Mouse (Mus musculus): ENCODE measurements around the gene Tbl2. TPM values are rescaled to one million over a fixed set of nuclear protein-coding genes. Genes with fewer than 3 reads are reported as not detected.

Tbl2 gene
- polyA plus RNA-seq, 2 experiments = 5.5 to 10.2 TPM

DNA sequence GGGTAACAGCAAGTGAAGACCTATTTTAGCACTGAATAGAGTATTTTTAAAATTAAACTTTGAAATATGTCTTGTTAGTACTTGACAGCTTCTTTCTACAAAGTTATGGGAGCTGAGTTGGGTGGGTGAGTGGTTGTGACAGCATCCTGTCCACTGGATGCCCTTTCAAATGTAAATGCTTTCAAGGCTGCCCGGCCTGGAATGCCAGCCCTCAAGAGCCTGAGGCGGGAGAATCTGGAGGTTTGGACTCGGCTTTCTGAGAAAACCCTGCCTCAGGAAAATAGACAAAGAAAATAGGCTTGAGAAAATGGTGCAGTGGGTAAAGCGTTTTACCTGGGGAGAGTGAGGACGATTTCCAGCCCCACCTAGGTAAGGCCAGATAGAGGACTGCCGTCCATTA, 32.3 kb downstream of the Tbl2 start:
- Histone ChIP-seq H3K9ac (replicated peaks) (no peak overlapping the region), H3K27me3 (ENCODE audit: control insufficient read depth, insufficient read depth, low read length) (no peaks in the 10 kb centered on the region), H3K27ac (no peak overlapping the region), H3K36me3 (replicated peaks; ENCODE audit: control insufficient read depth, insufficient read depth, low read depth) (peaks cover 36% of the 10 kb centered on the region), H3K4me3 (ENCODE audit: insufficient read depth in 1 of 2, low read depth in 2 of 2, low read length in 2 of 2) (no peak overlapping the region), H3K4me1 (replicated peaks; ENCODE audit: control insufficient read depth in 2 of 2, insufficient read depth in 2 of 2, low read length in 1 of 2) (peaks cover 6% of the 10 kb centered on the region in 2 experiments), H3K9me3 (ENCODE audit: control insufficient read depth, low read length) (no peaks in the 10 kb centered on the region), H3K4me2 (ENCODE audit: low read depth) (no peak overlapping the region)
- ATAC-seq (ENCODE audit: insufficient read depth) = no peak
- DNase-seq (ENCODE audit: low read depth in 3 of 3, low spot score in 3 of 3) = no peak
- TF ChIP-seq EP300 (IDR thresholded peaks at IDR 0.05; ENCODE audit: low read depth) = no peak
- no peak for TF ChIP-seq CTCF (IDR thresholded peaks at IDR 0.05; ENCODE audit: low read depth)
- WGBS (ENCODE audit: insufficient replicate concordance) = 84% methylated on average over 6 of the region's 6 CpGs

DNA sequence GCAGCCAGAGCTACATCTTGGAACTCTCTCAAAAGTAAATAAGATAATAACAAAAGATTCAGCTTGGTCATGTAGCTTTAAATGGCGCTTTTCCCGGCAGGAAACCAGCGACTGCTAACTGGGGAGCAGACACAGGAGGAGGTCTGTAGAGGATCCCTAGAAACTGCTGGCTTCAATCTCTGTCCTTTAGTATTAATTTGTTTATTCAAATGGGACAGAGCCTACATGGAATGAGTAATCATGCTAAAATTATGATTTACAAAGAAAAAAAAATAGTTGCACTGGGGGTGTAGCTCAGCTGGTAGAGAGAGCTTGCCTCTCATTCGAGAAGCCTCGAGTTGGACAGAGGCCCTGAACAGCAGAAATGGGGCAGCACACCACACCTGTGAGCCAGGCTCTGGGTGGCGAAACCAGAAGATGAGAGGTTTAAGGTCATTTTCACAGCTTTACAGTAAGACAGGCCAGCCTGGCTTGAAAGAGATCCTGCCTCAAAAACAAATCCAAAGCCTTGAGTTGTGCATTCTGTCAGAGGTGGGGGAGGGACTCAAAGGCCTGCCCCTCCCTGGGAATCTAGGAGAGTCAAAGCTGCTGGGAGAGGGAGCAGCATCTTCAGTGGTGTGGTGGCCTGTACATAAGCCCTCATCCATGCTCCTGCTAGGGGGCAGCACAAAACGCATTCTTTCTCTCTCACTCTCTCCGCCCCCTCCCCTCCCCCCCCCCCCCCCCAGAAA, 33.8 kb downstream of the Tbl2 start:
- H3K27me3 ChIP-seq (ENCODE audit: control insufficient read depth, insufficient read depth, low read length) = no peaks in the 10 kb centered on the region
- H3K4me1 ChIP-seq (replicated peaks; ENCODE audit: control insufficient read depth in 2 of 2, insufficient read depth in 2 of 2, low read length in 1 of 2) = peaks cover 6% of the 10 kb centered on the region in 2 experiments
- no peak overlapping the region for H3K9ac ChIP-seq (replicated peaks)
- H3K4me2 ChIP-seq (ENCODE audit: low read depth) = no peak overlapping the region
- ATAC-seq (ENCODE audit: insufficient read depth) (no peak), DNase-seq (ENCODE audit: low read depth in 3 of 3, low spot score in 3 of 3) (no peak)
- TF ChIP-seq CTCF (IDR thresholded peaks at IDR 0.05; ENCODE audit: low read depth) (peak; percentile 23), EP300 (IDR thresholded peaks at IDR 0.05; ENCODE audit: low read depth) (no peak)
- H3K27ac ChIP-seq = no peak overlapping the region
- 52% methylated on average over 8 of the region's 8 CpGs for WGBS (ENCODE audit: insufficient replicate concordance)
- no peaks in the 10 kb centered on the region for H3K9me3 ChIP-seq (ENCODE audit: control insufficient read depth, low read length)
- H3K36me3 ChIP-seq (replicated peaks; ENCODE audit: control insufficient read depth, insufficient read depth, low read depth) = peaks cover 27% of the 10 kb centered on the region
- H3K4me3 ChIP-seq (ENCODE audit: insufficient read depth in 1 of 2, low read depth in 2 of 2, low read length in 2 of 2) = no peak overlapping the region

DNA sequence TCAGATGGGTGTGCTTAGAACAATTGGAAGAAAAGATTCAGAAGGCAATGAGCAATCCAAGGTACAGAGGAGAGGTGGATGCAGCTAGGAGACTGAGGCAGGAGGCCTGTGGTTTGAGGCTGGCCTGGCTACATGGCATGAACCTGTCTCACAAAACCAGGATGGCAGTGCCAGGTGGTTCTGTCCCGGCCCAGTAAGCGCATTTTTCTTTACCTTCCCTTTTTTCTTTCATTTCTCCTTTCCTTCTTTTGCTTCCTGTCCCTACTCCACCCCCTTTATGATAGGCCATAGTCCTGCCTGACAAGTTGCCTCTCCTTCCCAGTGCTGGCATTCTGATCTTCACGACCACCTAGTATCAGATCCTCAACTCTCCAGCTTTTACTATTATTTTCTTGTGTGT, 35.6 kb downstream of the Tbl2 start:
- DNase-seq (ENCODE audit: low read depth in 3 of 3, low spot score in 3 of 3) = no peak
- Histone ChIP-seq H3K4me1 (replicated peaks; ENCODE audit: control insufficient read depth in 2 of 2, insufficient read depth in 2 of 2, low read length in 1 of 2) (peaks cover 12 to 15% of the 10 kb centered on the region in 2 experiments), H3K36me3 (replicated peaks; ENCODE audit: control insufficient read depth, insufficient read depth, low read depth) (peaks cover 24% of the 10 kb centered on the region), H3K27ac (no peak overlapping the region), H3K4me2 (ENCODE audit: low read depth) (no peak overlapping the region), H3K27me3 (ENCODE audit: control insufficient read depth, insufficient read depth, low read length) (no peaks in the 10 kb centered on the region), H3K9me3 (ENCODE audit: control insufficient read depth, low read length) (no peaks in the 10 kb centered on the region), H3K9ac (replicated peaks) (no peak overlapping the region), H3K4me3 (ENCODE audit: insufficient read depth in 1 of 2, low read depth in 2 of 2, low read length in 2 of 2) (no peak overlapping the region)
- WGBS (ENCODE audit: insufficient replicate concordance) = 77% methylated on average over 3 of the region's 3 CpGs
- TF ChIP-seq EP300 (IDR thresholded peaks at IDR 0.05; ENCODE audit: low read depth) (no peak), CTCF (IDR thresholded peaks at IDR 0.05; ENCODE audit: low read depth) (no peak)
- ATAC-seq (ENCODE audit: insufficient read depth) = no peak

DNA sequence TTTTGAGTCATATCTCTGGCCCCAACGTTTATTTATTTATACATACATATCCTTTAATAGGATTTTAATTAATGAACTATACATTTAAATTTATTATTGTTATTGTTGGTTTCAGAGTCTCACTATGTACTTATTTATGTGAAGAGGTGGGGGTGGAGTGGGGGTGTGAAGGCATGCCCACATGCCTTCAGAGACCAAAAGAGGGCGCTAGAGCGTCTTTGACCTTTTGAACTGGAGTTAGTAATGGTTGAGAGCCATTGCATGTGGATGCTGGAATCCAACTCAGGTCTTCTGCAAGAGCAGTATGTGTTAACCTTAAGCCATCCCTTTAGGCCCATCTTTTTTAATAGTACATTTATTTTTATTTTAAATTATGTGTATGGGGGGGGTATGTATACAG, 36.1 kb downstream of the Tbl2 start:
- peak overlapping the region; percentile 69; the same call in 1 of the 2 replicates for H3K27ac ChIP-seq
- no peaks in the 10 kb centered on the region for H3K27me3 ChIP-seq (ENCODE audit: control insufficient read depth, insufficient read depth, low read length)
- no peaks in the 10 kb centered on the region for H3K9me3 ChIP-seq (ENCODE audit: control insufficient read depth, low read length)
- 0 out of 2 replicates have a peak overlapping the region, but pooled peaks have one; percentile 34 for H3K9ac ChIP-seq (replicated peaks)
- 33% methylated on average over 3 of the region's 3 CpGs for WGBS (ENCODE audit: insufficient replicate concordance)
- H3K4me2 ChIP-seq (ENCODE audit: low read depth) = peak overlapping the region; percentile 80
- no peak for ATAC-seq (ENCODE audit: insufficient read depth)
- DNase-seq (ENCODE audit: low read depth in 3 of 3, low spot score in 3 of 3) = peak; percentile 51 to 58 (median 54)
- TF ChIP-seq CTCF (IDR thresholded peaks at IDR 0.05; ENCODE audit: low read depth) = peak; percentile 70
- no peak for TF ChIP-seq EP300 (IDR thresholded peaks at IDR 0.05; ENCODE audit: low read depth)
- H3K36me3 ChIP-seq (replicated peaks; ENCODE audit: control insufficient read depth, insufficient read depth, low read depth) = peaks cover 25% of the 10 kb centered on the region
- H3K4me3 ChIP-seq (ENCODE audit: insufficient read depth in 1 of 2, low read depth in 2 of 2, low read length in 2 of 2) = no peak overlapping the region
- H3K4me1 ChIP-seq (replicated peaks; ENCODE audit: control insufficient read depth in 2 of 2, insufficient read depth in 2 of 2, low read length in 1 of 2) = peaks cover 12 to 15% of the 10 kb centered on the region in 2 experiments

DNA sequence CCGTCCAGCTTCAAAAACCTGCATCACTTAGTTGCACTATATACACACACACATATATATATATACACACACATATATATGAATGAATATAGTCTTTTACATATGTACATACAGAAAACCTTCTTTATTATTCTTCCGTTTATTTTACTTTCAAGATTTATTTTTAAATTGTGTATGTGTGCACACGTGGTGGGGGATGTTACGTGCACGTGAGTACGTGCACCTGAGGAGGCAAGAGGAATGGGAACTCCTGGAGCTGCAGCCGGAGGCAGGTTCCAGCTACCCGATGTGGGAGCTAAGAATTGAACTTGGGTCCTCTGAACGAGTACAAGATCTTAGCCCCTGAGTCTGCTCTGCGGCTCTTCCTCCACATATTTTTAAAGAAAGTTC, 36.8 kb downstream of the Tbl2 start:
- Histone ChIP-seq H3K4me1 (replicated peaks; ENCODE audit: control insufficient read depth in 2 of 2, insufficient read depth in 2 of 2, low read length in 1 of 2) (peaks cover 12 to 15% of the 10 kb centered on the region in 2 experiments), H3K36me3 (replicated peaks; ENCODE audit: control insufficient read depth, insufficient read depth, low read depth) (peaks cover 24% of the 10 kb centered on the region), H3K27ac (peak overlapping the region; percentile 69), H3K27me3 (ENCODE audit: control insufficient read depth, insufficient read depth, low read length) (no peaks in the 10 kb centered on the region), H3K9me3 (ENCODE audit: control insufficient read depth, low read length) (no peaks in the 10 kb centered on the region), H3K4me3 (ENCODE audit: insufficient read depth in 1 of 2, low read depth in 2 of 2, low read length in 2 of 2) (peak overlapping the region; percentile 87 to 89), H3K4me2 (ENCODE audit: low read depth) (peak overlapping the region; percentile 80), H3K9ac (replicated peaks) (peak overlapping the region; percentile 61)
- ATAC-seq (ENCODE audit: insufficient read depth) = no peak
- WGBS (ENCODE audit: insufficient replicate concordance) = 18% methylated on average over 10 of the region's 10 CpGs
- no peak for DNase-seq (ENCODE audit: low read depth in 3 of 3, low spot score in 3 of 3)
- TF ChIP-seq CTCF (IDR thresholded peaks at IDR 0.05; ENCODE audit: low read depth) = no peak
- no peak for TF ChIP-seq EP300 (IDR thresholded peaks at IDR 0.05; ENCODE audit: low read depth)

All from liver, embryonic 14.5 days (tissue).